Comparison of ENCODE assay signal across 28 mouse cellular contexts in the genomic region with DNA sequence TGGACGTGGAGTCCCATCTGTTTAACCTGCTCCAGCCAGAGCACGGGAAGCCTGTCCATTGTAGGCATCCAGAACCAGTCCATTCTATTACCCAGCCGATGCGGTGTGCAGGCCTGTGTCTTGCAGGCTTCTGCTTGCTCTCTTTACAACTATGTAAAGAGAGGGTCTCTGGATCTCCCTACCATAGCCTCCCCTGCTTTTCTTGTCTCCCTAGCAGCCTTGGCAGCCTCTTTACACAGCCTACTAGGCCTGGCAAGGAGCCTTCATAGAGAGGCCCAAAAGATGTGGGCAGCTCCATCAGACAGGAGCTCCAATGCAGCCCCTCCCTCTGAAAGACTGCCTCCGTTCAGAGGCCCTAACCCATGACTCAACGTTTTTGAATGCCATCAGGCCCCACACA. TPM values are rescaled to one million over a fixed set of nuclear protein-coding genes. Genes with fewer than 3 reads are reported as not detected.
DNase-seq lines count a peak whose midpoint lies in the region; ATAC-seq and TF ChIP-seq lines count a peak whose summit lies in the region.
"Had no signal": no experiment of that assay in that cellular context is flagged by ENCODE, and none has a peak within 500 bp of the region (broad histone marks: within the 10 kb centered on the region; RNA-seq: fewer than 3 reads in every experiment).

No protein-coding gene starts in this region.

- peaks cover 26% of the 10 kb centered on the region for H3K4me1 ChIP-seq in hindbrain, embryonic 15.5 days (replicated peaks)
- H3K4me1 ChIP-seq in hindbrain, embryonic 10.5 days (replicated peaks), result peaks cover 5% of the 10 kb centered on the region; the same call in 1 of the 2 replicates
- H3K4me1 ChIP-seq: limb, embryonic 13.5 days had no signal

- no peaks in the 10 kb centered on the region for H3K27me3 ChIP-seq in hindbrain, embryonic 15.5 days
- H3K27me3 ChIP-seq in hindbrain, embryonic 10.5 days (ENCODE audit: insufficient read depth, poor library complexity, severe bottlenecking), result no peaks in the 10 kb centered on the region
- H3K27me3 ChIP-seq: embryonic facial prominence, embryonic 13.5 days; limb, embryonic 13.5 days had no signal

- H3K9me3 ChIP-seq in hindbrain, embryonic 15.5 days, result no peaks in the 10 kb centered on the region
- no peaks in the 10 kb centered on the region for H3K9me3 ChIP-seq in hindbrain, embryonic 10.5 days
- H3K9me3 ChIP-seq: embryonic facial prominence, embryonic 13.5 days; forebrain, embryonic 10.5 days; limb, embryonic 13.5 days; lung, embryonic 15.5 days; midbrain, embryonic 10.5 days had no signal

- DNase-seq in hindbrain, embryonic 10.5 days (ENCODE audit: low spot score), result no peak
- DNase-seq in left cerebral cortex, adult 2 months (ENCODE audit: extremely low spot score in 1 of 2, low spot score in 2 of 2), result no peak
- DNase-seq in left cerebral cortex, adult 11 months (ENCODE audit: low spot score), result no peak
- DNase-seq in right cerebral cortex, adult 18-20 months, result peak; percentile 68
- DNase-seq in right cerebral cortex, postnatal 4 days, result no peak
- DNase-seq in right cerebral cortex, postnatal 25 days, result peak; percentile 58
- no peak for DNase-seq in cerebellum, postnatal 36 days
- DNase-seq: adrenal gland, adult 2 months; adrenal gland, postnatal 36 days; B cell, adult 2 months; cerebellum, adult 8-10 months; gastrocnemius, postnatal 14 days; heart, postnatal 36 days; kidney, postnatal 14 days; spleen, adult 18-20 months; thymus, postnatal 14 days had no signal

- H3K36me3 ChIP-seq in hindbrain, embryonic 15.5 days, result no peaks in the 10 kb centered on the region
- H3K36me3 ChIP-seq in hindbrain, embryonic 10.5 days, result no peaks in the 10 kb centered on the region
- H3K36me3 ChIP-seq: embryonic facial prominence, embryonic 13.5 days; forebrain, embryonic 10.5 days; limb, embryonic 13.5 days; lung, embryonic 15.5 days; midbrain, embryonic 10.5 days had no signal

- ATAC-seq in hindbrain, embryonic 15.5 days (ENCODE audit: low FRiP score, low read depth), result peak; percentile 59; the same call in 1 of the 2 replicates
- ATAC-seq: activated CD4-positive, CD25-positive, alpha-beta regulatory T cell, adult 4 months; forebrain, embryonic 16.5 days; intestine, embryonic 16.5 days had no signal

- 70% methylated on average over 6 of the region's 6 CpGs for WGBS in hindbrain, embryonic 15.5 days
- WGBS in hindbrain, embryonic 10.5 days, result 78% methylated on average over 6 of the region's 6 CpGs

- no peak overlapping the region for H3K9ac ChIP-seq in hindbrain, embryonic 15.5 days
- H3K9ac ChIP-seq: embryonic facial prominence, embryonic 13.5 days; limb, embryonic 13.5 days; lung, embryonic 15.5 days had no signal

- no peak overlapping the region for H3K27ac ChIP-seq in hindbrain, embryonic 15.5 days (replicated peaks)
- no peak overlapping the region for H3K27ac ChIP-seq in hindbrain, embryonic 10.5 days
- H3K27ac ChIP-seq in left cerebral cortex, adult 2 months, result peak overlapping the region; percentile 71
- H3K27ac ChIP-seq: embryonic facial prominence, embryonic 13.5 days; forebrain, embryonic 10.5 days; limb, embryonic 13.5 days; lung, embryonic 15.5 days; midbrain, embryonic 10.5 days had no signal

- TF ChIP-seq CTCF in left cerebral cortex, adult 2 months (IDR thresholded peaks at IDR 0.05), result no peak

- no peak overlapping the region for H3K4me3 ChIP-seq in hindbrain, embryonic 15.5 days
- H3K4me3 ChIP-seq in hindbrain, embryonic 10.5 days, result no peak overlapping the region
- H3K4me3 ChIP-seq in left cerebral cortex, adult 2 months, result no peak overlapping the region
- H3K4me3 ChIP-seq: embryonic facial prominence, embryonic 13.5 days; forebrain, embryonic 10.5 days; limb, embryonic 13.5 days; lung, embryonic 15.5 days; midbrain, embryonic 10.5 days had no signal

- intact Hi-C loops in left cerebral cortex, adult 2 months (cut with DNase I), result no loop called here

- H3K4me2 ChIP-seq in hindbrain, embryonic 15.5 days, result no peak overlapping the region
- H3K4me2 ChIP-seq: embryonic facial prominence, embryonic 13.5 days; heart, embryonic 11.5 days; limb, embryonic 13.5 days; liver, embryonic 11.5 days; lung, embryonic 15.5 days had no signal

RNA-seq across cellular contexts. Expression of gene Dock3, which starts 17.4 kb away (rescaled TPM):
- polyA plus RNA-seq in hindbrain, embryonic 15.5 days (2015; fragmentation: Nextera tagmentation; extraction: Ambion mirVana), result 22.5 and 28.5 TPM in 2 replicates
- polyA plus RNA-seq in hindbrain, embryonic 10.5 days (2016; fragmentation: Nextera tagmentation; extraction: Ambion mirVana), result 4.8 and 5.1 TPM in 2 replicates
- total RNA-seq in left cerebral cortex, adult 2 months (2021), result 100 to 1,000 TPM; 216 to 221 TPM
- total RNA-seq: gastrocnemius, postnatal 14 days; neutrophil, adult 5-6 weeks had no signal

RNA-seq across cellular contexts. Expression of gene Mapkapk3, which starts 40.5 kb away (rescaled TPM):
- 2.7 and 3.0 TPM in 2 replicates for polyA plus RNA-seq in hindbrain, embryonic 15.5 days (2015; fragmentation: Nextera tagmentation; extraction: Ambion mirVana)
- polyA plus RNA-seq in hindbrain, embryonic 10.5 days (2016; fragmentation: Nextera tagmentation; extraction: Ambion mirVana), result 4.9 and 5.1 TPM in 2 replicates
- total RNA-seq in left cerebral cortex, adult 2 months (2021), result 1 to 10 TPM; 3.4 to 3.5 TPM

RNA-seq across cellular contexts. Expression of gene Cish, which starts 46.7 kb away (rescaled TPM):
- 10.9 and 13.7 TPM in 2 replicates for polyA plus RNA-seq in hindbrain, embryonic 15.5 days (2015; fragmentation: Nextera tagmentation; extraction: Ambion mirVana)
- 8.8 and 9.7 TPM in 2 replicates for polyA plus RNA-seq in hindbrain, embryonic 10.5 days (2016; fragmentation: Nextera tagmentation; extraction: Ambion mirVana)
- total RNA-seq in left cerebral cortex, adult 2 months (2021), result 10 to 100 TPM in 1 of 2 experiments, 1 to 10 TPM in 1; 9.6 to 10.7 TPM

Comparison
In these comparisons a context has a peak if more than half of its experiments do, and no peak if none do; other contexts are left out.
1. DNase-seq: peak in right cerebral cortex, adult 18-20 months (single experiment) and right cerebral cortex, postnatal 25 days (single experiment); none in hindbrain, embryonic 10.5 days (single experiment), left cerebral cortex, adult 2 months (0 of 2), left cerebral cortex, adult 11 months (single experiment), right cerebral cortex, postnatal 4 days (single experiment) and cerebellum, postnatal 36 days (0 of 2).